Mouse (Mus musculus): ENCODE measurements around the gene 1700003E16Rik.
A peak's percentile ranks its signal among the peaks of the same experiment; 100 is the strongest.
"Not testable (repeated sequence)": the region's sequence is repeated elsewhere in the genome, so short reads cannot be mapped to it uniquely, and the experiment has no call there.

Gene 1700003E16Rik

DNA sequence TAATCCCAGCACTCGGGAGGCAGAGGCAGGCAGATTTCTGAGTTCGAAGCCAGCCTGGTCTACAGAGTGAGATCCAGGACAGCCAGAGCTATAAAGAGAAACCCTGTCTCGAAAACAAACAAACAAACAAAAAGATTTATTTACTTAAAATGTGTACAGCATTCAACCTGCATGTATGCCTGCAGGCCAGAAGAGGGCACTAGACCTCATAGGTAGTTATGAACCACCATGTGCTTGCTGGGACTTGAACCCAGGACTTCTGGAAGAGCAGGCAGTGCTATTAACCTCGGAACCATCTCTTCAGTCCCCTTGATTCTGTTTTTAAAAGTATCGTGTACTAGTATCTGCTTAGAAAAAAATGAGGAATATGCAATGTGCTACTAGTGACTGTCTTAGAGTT, 28.8 kb upstream of the 1700003E16Rik start:
- no peak for DNase-seq

DNA sequence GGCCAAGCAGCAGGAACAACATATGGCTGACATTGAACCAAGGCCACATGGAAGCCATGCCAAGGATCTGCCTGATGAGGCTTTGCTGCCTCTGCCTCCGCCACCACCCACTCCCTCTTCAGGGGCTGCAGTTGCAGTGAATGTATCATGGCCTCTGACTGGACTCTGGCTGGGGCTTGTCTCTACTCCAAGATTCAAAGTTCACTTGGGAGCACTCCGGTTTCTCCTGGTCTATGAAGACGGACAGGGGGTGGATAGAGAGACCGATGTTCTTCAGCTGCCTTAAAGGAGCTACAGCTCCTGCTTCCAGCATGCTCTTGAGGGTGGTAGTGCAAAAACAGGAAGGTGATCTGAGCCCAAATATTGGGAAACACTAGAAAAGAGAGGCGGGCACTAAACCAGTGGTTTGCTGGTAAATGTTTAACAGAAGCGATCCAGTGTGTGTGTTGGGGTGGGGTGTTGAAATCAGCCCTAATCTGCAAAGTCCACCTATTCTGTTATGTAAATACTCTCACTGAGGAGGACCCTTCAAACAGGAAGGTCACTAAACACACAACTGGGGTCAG, 24.7 kb upstream of the 1700003E16Rik start:
- no peak for DNase-seq

DNA sequence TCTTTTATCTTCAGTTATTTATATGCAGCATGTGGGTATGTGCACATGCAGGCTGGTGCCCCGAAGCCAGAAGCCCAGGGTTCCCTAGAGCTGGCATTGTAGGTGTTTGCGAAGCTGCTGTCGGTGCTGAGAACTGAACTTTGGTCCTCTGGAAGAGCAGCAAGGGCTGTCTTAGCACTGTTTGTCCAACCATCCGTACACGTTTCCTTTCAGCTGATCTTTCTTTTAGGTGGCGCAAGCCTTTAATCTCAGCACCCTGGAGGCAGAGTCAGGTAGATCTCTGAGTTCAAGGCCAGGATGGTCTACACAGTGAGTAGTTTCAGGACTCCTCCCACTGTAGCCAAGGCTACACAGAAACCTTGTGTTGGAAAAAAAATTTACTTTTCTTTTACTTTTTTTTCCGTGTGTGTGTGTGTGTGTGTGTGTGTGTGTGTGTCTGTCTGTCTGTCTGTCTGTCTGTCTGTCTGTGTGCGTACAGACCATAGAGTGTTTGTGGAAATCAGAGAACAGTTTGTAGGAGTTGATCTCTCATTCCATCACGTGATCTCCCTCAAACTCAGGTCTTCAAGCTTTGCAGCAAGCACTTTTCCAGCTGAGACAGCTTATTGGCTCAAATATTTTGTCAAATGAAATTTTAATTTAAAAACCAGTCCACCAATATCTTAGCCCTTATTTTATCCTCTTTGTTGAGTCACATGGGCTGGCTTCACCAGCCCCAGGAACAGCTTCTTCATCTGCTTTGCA, 23.9 kb upstream of the 1700003E16Rik start:
- no peak for DNase-seq

DNA sequence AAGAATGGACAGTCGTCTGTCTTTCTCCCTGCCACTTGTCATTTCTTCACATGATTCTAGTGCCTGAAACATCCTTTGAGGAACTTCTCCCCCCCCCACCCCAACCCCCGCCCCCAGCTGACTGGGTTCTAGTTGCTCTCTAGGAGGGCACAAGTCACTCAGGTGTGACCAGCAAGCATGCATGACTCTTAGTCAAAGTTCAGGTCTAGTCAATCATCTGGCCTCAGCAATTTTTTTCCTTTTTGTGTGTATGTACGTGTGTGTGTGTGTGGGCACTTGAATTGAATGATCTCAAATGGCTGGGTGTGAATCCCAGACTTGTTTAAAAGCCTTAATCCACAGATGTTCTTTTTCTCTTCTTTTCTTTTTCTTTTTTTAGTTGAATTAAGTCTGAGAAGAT, 22.0 kb upstream of the 1700003E16Rik start:
- DNase-seq, result no peak

DNA sequence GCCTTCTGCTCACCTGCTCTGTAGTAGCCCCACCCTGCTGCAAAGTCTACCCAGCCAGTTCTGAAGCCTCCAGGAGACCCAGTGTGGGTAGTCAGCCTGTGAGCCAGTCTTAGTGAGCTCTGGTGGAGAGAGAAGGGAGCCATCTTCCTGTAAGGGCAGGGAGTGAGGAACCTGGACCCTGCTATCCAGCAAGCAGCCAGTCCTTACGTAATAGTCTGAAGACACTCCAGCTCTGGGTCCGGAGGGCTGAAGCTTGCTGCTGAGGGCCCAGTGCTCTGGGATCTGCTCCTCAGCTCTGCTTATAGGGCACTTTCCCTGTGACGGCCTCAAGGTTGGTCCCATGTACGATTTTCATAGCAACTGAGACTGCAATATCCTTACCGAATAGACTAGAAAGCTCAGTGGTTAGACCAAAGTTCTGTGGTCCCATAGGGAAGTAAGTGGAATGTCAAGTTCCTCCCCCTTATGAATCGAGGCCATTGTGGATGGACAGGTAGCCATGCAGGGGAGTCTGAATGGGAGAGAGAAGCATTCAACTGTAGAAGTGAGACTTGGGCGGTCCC, 21.2 kb upstream of the 1700003E16Rik start, which contains the start of gene Rtkn:
Gene Rtkn (plus strand): TSS at position 513 of the 563 bp plus-strand sequence.
- DNase-seq, result no peak

DNA sequence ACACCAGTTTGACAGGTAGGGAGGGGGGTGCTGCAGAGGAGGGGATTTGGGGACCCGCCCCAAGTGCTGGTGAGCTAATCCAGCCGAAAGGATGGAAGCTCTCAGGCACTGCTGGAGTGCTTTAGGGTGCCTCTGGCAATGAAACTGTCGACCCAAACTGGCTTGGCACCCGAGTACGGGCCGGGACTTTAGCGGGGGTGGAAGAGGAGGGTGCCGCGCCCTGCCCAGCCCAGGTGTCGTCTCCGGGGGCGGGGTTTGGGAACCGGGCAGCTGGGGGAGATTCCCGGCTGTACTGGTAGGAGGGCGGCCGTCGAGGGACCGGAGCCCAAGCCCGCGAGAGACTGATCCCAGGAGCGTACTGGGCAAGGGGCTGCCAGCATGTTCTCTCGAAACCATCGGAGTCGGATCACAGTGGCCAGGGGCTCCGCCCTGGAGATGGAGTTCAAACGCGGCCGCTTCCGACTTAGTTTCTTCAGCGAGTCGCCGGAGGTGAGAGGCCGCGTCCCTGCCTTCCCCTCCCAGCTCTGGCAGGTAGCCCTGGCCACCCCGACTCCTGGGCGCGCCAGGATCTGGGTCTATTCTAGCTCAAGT, 20.5 kb upstream of the 1700003E16Rik start:
- no peak for DNase-seq

DNA sequence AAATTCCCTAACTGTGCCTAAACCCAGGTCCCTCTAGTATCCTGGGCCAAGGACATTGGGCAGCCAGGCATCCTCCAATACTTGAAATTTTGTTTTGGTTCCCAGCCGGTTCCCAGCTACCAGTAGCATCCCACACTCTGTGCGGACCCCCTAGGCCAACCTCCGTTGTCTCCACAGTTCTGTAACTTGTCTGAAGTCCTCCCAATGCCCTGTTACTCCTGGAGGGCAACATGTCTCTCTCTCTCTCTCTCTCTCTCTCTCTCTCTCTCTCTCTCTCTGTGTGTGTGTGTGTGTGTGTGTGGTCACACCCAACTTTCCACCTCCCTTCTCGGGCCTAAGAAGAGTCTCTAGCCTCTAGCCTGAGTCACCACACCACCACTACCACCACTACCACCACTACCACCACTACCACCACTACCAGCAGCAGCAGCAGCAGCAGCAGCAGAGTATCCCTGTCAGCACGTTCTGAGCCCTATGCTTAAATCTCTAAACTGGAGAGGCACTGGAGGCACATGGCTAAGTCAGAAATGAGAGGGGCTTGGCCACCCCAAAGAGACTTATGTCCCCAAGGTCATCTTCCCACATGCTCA, 19.8 kb upstream of the 1700003E16Rik start:
- DNase-seq, result no peak

DNA sequence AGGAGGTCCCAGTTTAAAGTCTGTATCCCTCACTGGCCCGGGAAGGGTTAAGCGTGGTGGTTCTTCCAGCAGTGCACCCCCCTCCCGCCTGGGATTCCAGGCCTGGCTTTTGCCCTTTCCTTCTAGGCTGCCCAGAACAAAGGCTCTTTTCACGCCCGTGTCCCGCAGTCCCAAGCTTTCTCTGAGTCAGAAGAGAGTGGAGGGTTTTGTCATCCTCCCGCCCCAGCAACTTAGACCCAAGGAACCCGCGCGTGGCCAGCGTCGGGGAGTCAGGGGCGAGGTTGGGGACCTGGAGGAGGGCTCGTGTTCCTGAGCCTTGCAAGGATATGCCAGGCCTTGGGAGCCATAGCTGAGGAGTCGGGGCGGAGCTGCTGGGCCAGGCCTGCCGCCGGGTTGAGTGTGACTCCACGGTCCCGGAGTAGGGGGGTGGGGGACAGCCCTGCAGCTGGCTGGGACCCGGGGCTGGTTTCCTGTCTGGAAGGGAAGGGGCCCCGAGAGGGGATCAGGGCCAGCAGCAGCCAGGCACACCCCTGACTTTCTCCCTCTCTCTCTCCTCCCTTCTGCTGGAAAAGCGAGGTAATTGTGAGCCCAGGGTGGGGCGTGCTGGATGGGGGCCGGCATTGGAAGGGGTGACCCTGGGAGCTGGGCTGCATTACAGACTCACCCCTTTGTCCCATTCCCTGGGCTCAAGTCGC, 19.2 kb upstream of the 1700003E16Rik start:
- DNase-seq, result peak in 1 of 2 experiments; percentile 21

DNA sequence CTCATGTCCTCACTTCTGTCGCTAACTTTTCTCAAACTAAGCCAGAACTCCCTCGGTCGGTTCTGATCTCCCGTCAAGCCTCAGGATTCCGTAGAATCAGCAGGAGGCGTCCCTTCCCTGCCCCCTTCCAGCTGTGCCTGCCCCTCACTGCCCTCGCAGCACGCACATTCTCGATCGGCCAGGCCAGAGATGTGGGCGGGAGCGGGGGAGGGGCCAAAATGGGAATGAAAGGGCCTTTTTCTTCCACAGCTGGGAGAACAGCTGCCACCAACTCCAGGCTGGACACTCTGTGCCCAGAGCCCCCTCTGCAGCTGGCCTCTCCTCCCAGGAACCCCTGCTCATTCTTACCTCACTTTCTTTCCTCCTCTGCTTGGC, 18.6 kb upstream of the 1700003E16Rik start:
- no peak for DNase-seq

DNA sequence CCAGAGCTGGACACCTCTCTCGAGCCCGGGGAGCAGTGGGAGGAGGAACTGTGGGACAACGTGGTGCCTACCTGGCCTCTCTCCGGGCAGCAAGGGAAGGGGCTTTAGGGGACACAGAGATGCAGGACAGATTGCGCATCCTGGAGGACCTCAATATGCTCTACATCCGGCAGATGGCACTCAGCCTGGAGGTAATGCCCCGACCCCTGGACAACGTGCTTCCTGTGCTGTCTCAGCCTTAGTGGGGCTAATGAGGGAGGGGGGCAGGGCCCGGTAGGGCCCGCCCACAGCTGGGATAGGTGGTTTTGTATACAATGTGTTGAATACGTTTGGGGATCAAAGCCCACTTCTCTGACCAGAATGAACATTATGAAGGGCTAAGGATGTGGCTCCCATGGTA, 18.1 kb upstream of the 1700003E16Rik start:
- DNase-seq, result no peak

DNA sequence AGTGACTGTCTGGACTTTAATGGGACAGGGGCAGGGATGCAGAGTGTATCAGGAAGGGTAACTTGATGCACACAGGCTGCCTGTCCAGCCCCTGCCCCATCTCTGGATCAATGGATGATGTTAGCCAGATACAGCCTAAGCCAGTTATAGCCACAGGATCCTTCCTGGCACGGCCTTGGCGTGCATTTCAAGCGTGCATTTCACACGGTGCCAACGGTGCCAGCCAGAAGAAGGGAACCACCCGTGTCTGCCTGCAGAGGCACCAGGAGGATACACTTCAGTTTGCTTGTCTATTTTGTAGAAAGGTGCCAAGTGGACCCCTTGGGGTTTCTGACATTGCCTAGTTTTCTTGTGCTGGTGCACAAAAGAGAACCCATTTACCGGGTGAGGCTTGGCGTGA, 16.2 kb upstream of the 1700003E16Rik start:
- DNase-seq, result no peak

DNA sequence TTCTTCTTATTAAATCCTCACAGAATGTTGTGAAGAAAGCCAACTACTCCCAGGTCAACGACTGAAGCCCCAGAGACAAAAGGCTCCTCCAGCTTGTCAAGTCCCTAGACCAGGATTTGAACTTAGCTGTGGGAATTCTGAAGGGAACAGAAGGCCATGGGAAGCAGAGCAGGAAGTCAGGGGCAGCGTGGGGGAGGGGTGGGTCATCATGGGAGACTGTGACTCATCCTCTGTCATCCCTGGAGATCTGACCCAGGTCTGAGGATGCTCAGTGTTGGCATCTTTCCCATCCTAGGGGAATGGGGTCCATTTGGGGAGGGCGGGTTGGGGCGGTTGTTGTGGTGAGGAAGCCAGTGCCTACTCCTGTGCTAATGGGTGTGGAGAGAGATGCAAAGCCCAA, 14.6 kb upstream of the 1700003E16Rik start:
- no peak for DNase-seq

DNA sequence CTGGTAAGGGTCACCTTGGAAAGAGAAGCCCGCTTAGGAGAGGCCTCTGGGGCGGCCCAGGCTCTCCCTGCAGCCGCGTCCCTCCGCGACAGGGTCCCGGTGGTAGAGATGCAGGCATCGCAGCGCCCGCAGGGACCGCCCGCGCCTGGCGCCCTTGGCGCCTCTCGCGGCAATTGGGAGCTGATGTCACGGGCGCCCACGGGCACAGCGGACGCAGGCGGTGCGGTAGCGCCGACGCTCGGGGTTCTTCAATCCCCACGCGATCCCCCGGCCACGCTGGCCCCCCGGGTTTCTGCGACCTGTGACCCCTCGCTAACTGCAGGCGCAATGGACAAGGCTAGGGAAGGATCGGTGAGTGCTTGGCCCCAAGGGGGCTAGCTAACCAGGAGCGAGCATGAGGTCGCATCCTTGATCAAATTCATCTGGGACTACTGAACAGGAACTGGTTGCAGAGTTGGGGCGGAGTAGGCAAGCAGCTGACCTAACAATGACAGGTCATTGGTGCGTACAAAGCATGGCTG, 13.9 kb upstream of the 1700003E16Rik start:
- DNase-seq, result no peak

DNA sequence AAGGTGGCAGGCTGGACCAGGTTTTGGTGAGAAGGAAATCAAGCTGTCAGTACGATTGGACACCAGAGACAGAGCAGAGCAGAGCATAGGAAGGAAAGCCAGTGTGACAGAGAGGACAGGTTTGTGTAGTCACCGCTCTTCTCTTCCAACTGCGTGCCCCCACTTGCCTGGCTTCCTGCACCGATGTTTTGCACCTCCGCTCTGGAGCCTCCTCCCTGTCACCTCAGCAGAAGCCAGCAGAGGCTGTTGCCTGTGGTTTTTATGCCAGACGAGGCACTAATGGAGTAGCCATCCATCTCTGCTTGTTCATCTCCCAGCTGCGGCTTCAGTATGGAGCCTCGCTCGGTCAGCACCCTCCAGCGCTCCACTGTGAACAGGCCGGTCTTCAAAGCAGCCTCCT, 13.3 kb upstream of the 1700003E16Rik start:
- no peak for DNase-seq

DNA sequence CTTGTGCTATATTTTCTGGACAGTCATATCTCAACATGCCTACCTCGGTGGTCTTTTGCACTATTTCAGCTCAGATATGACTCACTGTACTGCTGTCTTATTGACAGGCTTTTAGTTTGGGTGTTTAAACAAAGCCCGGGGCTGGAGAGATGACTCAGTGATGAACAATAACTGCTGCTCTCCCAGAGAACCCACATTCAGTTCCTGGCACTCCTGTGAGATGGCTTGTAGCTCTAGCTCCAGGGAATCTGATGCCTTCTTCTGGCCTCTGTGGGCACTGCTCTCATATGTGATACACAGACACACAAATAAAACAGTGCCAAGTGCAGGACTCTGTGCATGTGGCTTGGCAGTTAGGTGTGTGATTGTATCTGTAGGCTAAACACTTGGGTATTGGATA, 11.0 kb upstream of the 1700003E16Rik start:
- no peak for DNase-seq

DNA sequence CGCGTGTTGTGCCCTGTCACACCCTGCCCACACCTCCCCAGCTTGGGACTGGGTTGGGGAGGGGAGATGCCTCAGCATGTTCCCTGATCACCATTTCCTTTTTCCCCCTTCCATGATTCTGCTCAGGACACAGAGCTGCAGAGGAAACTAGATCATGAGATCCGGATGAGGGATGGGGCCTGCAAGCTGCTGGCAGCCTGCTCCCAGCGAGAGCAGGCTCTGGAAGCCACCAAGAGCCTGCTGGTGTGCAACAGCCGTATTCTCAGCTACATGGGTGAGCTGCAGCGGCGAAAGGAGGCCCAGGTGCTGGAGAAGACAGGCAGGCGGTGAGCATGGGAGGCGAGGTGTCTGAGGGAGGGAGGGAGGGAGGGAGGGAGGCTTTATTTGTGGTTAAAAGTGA, 10.4 kb upstream of the 1700003E16Rik start:
- DNase-seq, result no peak

DNA sequence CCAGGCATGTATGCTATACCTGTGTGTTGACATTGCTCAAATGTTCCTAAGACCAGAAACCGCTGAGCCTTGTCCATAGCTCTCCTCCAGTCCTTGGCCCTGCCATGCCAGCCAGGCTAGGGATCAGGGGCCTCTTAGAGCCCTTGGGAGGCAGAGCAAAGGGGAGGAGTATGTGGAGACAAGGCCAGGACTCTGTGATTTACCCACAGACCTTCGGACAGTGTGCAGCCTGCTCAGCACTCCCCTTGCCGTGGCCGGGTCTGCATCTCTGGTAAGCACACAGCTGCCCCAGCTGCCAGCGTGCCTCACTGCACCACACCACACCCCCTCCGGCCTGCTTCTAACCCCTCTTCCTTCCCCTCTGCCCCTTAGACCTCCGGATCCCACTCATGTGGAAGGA, 8.9 kb upstream of the 1700003E16Rik start:
- no peak for DNase-seq

DNA sequence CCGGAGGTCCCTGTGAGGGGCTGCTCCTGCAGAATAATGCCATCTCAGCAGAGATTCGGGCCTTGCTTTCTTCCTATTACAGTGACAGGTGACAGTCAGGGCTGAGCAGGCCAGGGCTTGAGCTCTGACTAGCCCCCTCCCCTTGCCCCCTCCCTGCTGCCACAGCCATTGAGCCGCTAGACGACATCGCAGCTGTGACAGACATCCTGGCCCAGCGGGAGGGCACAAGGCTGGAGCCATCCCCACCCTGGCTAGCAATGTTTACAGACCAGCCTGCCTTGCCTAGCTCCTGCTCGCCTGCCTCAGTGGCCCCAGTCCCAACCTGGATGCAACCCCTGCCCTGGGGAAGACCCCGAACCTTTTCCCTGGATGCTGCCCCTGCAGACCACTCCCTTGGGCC, 4.5 kb upstream of the 1700003E16Rik start:
- DNase-seq, result no peak

DNA sequence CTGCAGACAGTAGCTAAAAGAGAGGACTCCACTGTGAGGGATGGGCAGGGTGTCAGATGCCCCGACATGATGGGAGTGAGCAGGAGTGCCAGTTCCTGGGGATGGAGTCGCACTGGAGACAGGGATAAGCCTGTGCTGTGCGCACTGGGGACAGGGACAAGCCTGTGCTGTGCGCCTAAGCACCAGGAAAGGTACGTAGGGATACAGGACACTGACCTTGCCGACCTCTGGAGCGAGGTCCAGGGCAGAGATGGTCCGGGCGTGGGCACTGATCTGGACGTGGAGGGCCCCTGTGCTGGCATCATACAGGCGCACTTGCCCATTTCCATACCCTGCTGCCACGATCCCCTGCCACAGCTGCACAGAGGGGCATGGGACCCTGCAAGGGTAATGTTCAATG, 3.2 kb upstream of the 1700003E16Rik start:
- no peak for DNase-seq

DNA sequence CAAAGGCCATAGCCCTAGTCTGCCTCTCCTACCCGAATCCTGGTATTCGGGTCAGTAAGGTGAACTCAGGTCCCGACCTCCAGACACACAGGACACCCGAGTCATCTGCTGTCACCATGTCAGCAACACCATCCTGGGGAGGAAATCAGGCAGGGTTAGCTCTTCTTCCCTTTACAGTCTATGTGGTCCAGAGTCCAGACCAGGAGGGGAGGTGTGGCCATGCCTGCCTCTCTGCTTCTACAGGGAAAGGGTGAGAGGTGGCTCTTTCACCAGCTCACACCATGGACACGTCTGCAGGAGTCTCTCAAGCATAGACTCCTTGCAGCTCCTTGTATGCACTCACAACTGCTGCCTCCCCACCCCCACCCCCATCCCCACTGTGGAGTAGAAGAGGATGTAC, 2.7 kb upstream of the 1700003E16Rik start:
- DNase-seq, result no peak

DNA sequence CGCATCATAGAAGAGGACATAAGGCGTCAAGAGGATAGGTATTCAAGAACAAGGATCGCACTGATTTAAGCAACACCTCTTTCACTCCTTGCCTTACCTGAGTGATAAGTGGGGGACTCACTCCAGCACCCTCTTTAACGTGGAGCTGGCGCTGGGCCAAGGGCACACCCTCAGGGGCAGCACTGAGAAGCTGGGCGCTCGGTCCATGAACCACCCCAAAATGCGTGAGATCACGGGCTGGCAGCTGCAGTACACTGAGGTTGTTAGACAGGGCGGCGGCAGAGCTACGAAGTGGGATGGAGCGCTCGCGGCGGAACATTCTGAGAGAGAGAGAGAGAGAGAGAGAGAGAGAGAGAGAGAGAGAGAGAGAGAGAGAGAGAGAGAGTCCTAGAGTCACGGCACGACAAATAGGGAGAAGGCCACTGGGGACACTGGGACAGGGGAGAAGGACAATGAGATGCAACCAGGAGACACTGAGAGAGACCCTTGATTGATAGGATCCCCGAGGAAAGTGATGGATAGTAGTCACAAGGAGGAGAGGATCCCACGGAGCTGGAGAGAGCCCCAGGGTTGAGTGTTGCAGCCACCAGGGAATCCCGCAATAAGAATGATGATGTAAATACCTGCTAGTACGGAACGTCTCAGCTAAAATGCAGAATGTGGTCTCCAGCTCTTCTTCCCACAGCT, 509 bp upstream of the 1700003E16Rik start:
- DNase-seq, result no peak

DNA sequence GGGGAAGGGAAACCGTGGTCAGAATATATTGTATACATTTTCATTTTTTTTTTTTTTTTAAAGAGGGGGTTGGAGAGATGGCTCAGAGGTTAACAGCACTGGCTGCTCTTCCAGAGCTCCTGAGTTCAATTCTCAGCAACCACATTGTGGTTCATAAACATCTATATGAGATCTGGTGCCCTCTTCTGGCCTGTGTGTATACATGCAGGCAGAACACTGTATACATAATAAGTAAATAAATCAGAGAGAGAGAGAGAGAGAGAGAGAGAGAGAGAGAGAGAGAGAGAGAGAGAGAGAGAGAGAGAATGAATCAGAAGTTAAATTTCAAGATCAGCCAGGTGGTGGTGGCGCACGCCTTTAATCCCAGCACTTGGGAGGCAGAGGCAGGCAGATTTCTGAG, 3.3 kb downstream of the 1700003E16Rik start:
- DNase-seq, result not testable (repeated sequence)

Data from thymus, adult 18-20 months (tissue).